Mouse (Mus musculus): ENCODE data around the gene Fez1. TPM values are rescaled to one million over a fixed set of nuclear protein-coding genes. Genes with fewer than 3 reads are reported as not detected.

Fez1 gene
- polyA plus RNA-seq (2015; fragmentation: Nextera tagmentation; extraction: Ambion mirVana), result 1.1 and 1.5 TPM in 2 replicates

GRCm38 (mm10) chr9:36821644-36822000 lies at the start of gene Fez1:
Gene Fez1 (plus strand): TSS chr9:36821864.
- DNase-seq (ENCODE audit: low spot score), result no peak

- DNase-seq (ENCODE audit: low spot score), result no peak
Measured at GRCm38 (mm10) chr9:36783921-36784320, 37.7 kb upstream of the Fez1 start.

- no peak for DNase-seq (ENCODE audit: low spot score)
Measured at GRCm38 (mm10) chr9:36792191-36792590, 29.5 kb upstream of the Fez1 start.

GRCm38 (mm10) chr9:36794487-36794886 lies 27.2 kb upstream of the Fez1 start:
- DNase-seq (ENCODE audit: low spot score), result no peak

GRCm38 (mm10) chr9:36795556-36795955 lies 26.1 kb upstream of the Fez1 start:
- no peak for DNase-seq (ENCODE audit: low spot score)

- DNase-seq (ENCODE audit: low spot score), result no peak
Measured at GRCm38 (mm10) chr9:36796224-36796623, 25.4 kb upstream of the Fez1 start.

- DNase-seq (ENCODE audit: low spot score), result peak; percentile 49
Measured at GRCm38 (mm10) chr9:36796781-36797555, 24.7 kb upstream of the Fez1 start, which contains the start of gene Ei24. Gene Ei24 (minus strand): TSS chr9:36797393.

GRCm38 (mm10) chr9:36801961-36802360 lies 19.7 kb upstream of the Fez1 start:
- DNase-seq (ENCODE audit: low spot score), result no peak

- DNase-seq (ENCODE audit: low spot score), result no peak
Measured at GRCm38 (mm10) chr9:36802951-36803350, 18.7 kb upstream of the Fez1 start.

GRCm38 (mm10) chr9:36803386-36803785 lies 18.3 kb upstream of the Fez1 start:
- no peak for DNase-seq (ENCODE audit: low spot score)

- DNase-seq (ENCODE audit: low spot score), result no peak
Measured at GRCm38 (mm10) chr9:36803926-36804325, 17.7 kb upstream of the Fez1 start.

- DNase-seq (ENCODE audit: low spot score), result no peak
Measured at GRCm38 (mm10) chr9:36805256-36805975, 16.2 kb upstream of the Fez1 start.

- DNase-seq (ENCODE audit: low spot score), result no peak
Measured at GRCm38 (mm10) chr9:36808126-36808785, 13.4 kb upstream of the Fez1 start.

GRCm38 (mm10) chr9:36814486-36814885 lies 7.2 kb upstream of the Fez1 start:
- DNase-seq (ENCODE audit: low spot score), result no peak

GRCm38 (mm10) chr9:36818905-36819304 lies 2.8 kb upstream of the Fez1 start:
- DNase-seq (ENCODE audit: low spot score), result no peak

GRCm38 (mm10) chr9:36820969-36821643 lies 558 bp upstream of the Fez1 start:
- DNase-seq (ENCODE audit: low spot score), result no peak

- DNase-seq (ENCODE audit: low spot score), result no peak
Measured at GRCm38 (mm10) chr9:36822024-36822423, 360 bp downstream of the Fez1 start.

GRCm38 (mm10) chr9:36826612-36827363 lies 5.1 kb downstream of the Fez1 start:
- no peak for DNase-seq (ENCODE audit: low spot score)

- DNase-seq (ENCODE audit: low spot score), result no peak
Measured at GRCm38 (mm10) chr9:36831401-36831800, 9.7 kb downstream of the Fez1 start.

GRCm38 (mm10) chr9:36832529-36832928 lies 10.9 kb downstream of the Fez1 start:
- DNase-seq (ENCODE audit: low spot score), result peak; percentile 24

Measured in thymus, postnatal 0 days (tissue).